Mouse (Mus musculus): ENCODE measurements around the gene Man2b1. TPM values are rescaled to one million over a fixed set of nuclear protein-coding genes. Genes with fewer than 3 reads are reported as not detected.

Gene Man2b1
- 124 TPM for polyA plus RNA-seq (2017; shearing (Covaris generic))

DNA sequence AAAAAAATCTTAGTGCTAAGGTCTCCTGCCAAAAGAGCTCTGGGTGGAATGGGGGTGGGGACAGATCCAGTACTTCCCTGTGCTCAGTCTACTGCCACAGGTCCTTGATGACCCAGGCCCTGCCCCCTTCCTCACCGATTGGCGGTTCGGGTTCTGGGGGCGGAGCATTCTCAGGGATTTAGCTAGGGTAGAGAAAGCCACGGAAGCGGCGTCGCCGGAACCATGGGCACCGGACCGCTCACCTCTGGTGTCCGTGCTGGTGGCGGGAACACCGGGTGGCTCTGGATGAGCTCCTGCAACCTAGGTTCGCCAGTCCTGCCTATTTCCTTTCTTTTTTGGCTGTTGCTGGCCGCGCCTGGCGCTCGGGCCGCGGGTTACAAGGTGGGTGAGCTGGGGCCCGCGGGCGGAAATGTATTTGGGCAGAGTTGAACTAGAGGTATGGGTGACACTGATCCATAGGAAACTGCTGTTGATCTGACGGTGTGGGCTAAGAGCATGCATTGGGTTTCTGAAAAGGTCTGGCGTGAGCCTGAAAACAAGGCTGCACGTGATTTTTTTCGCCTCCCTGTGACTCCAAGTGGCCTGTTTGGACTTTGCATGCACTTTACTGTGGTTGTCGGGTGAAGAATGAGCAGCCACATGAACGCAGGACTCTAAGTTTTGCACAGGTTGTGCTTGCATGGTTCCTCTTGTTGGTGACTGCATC lies at the start of gene Man2b1:
TSS of gene Man2b1 (plus strand) at position 163 of the 706 bp plus-strand sequence.

DNA sequence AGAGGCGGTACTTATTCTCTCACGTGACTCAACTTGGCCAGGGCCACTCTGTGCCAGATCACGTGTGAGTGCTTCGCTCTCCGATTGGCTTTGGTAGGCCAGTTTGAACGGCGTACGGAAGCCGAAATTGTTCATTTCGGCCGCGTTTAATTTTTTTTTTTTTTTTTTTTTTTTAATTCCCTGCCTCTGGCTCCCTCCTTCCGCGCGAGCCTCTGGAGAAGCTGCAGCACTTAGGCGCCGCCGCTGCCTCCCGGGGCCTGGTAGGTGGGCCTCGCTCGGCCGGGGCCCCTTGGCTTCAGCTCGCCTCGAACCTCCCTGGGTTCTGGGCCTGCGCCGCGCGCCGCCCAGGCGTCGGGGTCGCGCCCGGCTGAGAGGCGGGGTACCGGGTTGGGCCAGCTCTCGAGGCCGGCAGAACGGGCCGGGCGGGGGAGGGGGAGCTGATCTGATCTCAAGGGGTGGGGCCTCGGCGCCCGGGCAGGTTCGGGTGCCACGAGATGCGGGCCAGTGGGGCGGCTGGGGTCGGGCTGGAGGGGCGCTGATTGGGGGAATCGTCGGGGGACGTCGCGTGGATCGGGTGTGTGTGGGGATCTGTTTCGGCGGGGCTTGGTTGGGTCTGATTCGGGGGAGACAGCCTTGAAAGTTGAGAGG lies 46.2 kb upstream of the Man2b1 start, which contains the start of gene Tnpo2:
TSS of gene Tnpo2 (plus strand) at position 198 of the 648 bp plus-strand sequence.

DNA sequence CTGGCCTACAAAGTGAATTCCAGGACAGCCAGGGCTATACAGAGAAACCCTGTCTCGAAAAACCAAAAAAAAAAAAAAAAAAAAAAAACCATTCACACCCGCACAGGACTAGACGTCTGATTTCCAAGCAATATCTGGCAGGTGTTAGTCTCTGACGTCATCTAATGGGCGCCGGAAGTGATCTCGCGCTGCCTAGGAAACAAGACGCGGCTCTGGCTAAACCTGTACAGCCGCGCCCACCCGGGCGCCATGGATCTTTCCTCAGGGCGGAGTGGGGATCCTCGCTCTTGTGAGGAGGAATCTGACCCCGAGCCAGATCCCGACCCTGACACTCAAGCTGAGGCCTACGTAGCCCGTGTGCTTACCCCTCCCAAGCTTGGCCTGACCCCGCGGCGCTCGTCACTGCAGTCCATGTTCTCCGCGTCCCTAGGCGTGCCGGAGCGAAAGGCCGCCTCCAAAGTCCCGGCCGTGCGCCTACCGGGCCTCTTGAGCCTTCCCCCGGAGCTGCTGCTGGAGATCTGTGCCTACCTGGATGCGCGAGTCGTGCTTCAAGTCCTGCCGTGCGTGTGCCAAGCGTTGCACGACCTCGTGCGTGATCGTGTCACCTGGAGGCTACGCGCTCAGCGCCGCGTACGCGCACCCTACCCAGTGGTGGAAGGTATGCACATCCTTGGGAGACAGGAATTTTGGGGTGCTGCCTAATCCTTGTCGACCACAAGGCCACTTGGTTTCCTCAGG lies 23.0 kb upstream of the Man2b1 start, which contains the start of gene Fbxw9:
TSS of gene Fbxw9 (plus strand) at position 177 of the 738 bp plus-strand sequence.

DNA sequence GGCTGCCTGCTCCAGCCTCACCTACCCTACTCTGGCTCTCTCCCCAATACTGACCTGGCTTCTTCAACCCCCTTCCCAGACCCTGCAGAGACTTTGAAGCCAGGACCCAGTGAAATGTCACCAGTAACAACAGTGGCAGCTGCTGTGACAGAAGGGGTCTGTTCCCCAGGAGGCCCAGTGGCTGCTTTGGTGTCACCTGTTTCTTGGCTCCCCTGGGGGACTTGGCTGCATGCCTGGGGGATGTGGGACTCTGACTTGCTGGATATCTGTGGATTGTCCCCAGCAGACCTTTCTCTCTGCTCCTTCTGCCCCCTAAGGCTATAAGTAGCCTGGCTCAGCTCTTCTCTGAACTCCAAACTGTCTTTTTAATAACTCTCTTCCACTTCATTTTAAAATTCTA lies 15.1 kb upstream of the Man2b1 start, which contains the start of gene Gm5741:
TSS of gene Gm5741 (minus strand) at position 1 of the 400 bp plus-strand sequence.

DNA sequence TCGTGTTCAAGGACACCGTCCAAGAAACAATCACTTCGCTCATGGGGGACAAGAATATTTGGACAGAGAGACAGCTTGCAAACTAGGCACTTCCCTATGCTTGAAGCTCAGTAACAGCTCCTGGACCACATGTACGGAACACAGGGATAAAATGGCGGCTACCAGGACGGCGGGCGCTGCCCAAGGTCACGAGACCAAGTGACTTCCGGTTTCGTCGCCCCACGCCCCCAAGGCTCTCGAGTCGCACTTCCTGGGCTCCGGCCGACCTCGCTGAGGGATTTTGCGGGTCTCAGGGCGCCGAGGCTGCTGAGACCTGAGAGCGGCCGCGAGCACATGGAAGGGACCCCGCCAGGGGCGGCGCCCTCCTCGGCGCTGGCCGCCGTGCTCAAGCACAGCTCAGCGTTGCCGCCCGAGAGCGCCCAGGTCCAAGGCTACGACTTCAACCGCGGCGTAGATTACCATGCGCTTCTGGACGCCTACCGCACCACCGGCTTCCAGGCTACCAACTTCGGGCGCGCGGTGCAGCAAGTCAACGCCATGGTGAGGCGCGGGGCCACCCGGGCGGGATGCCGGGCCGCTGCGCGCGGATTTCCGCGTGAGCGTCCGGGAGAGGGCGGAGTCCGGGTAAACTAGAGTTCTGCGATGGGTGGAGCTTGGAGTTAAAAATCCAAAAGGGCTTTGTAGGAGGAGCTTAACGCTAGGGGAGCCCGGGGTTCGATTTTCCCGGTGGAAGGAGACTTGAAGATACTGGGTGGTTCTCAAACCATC lies 11.4 kb upstream of the Man2b1 start, which contains the start of gene Dhps:
TSS of gene Dhps (plus strand) at position 244 of the 768 bp plus-strand sequence.

DNA sequence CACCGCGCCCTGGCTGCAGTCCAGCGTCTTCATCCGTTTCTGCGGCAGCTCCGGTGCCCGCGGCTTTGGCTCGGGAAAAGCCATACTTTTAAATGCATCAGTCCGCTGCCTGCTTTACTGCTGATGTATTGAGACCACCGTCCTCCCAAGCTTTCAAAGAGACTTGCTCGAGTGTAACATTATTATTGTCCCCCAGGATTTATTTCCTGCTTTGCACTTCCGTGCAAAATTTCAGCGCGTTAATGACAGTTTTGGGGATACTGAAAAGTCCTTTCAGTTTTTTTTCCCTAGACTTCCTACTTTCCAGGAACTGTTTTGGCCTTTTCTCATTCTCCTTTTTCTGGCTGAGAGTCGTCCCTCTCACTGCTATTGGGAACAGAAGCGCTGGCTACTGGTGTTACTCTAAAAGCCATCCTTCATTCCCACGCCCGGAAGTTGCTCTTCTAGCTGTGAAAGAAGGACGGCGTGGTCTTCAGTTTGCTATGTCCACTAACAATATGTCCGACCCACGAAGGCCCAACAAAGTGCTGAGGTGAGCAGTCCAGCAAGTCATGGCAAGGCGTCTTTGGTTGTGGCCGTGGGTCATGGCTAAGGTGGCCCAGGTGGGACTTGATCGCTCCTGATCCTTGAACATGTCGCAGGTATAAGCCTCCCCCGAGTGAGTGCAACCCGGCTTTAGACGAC lies 2.4 kb upstream of the Man2b1 start, which contains the start of gene Wdr83os:
TSS of gene Wdr83os (plus strand) at position 209 of the 684 bp plus-strand sequence.

DNA sequence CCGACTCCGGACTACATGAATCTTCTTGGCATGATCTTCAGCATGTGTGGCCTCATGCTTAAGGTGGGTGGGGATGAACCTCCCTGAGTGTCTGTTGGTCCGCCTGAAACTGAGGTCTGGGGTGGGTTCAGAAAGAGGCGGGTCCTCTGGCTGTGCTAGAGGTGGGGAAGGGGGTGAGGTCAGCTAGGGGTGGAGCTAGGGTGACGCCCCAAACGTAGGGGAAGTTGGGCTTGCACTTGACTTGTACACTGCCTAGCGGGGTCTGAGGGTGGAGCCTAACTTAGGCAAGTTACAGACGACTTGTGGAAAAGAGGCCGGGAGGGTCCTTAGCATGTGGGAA lies 1.9 kb upstream of the Man2b1 start, which contains the start of gene Wdr83:
TSS of gene Wdr83 (minus strand) at position 91 of the 340 bp plus-strand sequence.

DNA sequence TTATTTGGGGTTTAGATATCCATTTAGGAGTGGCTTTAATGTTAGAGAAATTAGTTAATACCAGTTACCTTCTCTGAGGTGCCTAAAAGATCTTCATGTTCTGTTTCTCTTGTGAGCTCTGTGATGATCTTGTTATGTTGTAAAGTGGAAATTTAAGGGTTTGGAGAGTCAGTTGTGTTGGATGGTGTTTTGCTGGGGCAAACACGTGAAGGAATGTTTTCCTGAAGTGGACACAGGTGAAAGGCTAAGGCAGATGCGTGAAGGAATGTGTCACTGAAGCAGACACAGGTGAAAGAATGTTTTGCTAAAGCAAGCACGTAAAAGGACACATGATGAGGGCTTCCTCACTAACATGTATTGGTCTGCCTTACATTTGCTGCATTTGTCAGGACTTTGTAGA lies 39.9 kb downstream of the Man2b1 start, which contains the start of gene Zfp791:
TSS of gene Zfp791 (minus strand) at position 101 of the 400 bp plus-strand sequence.

Other genes starting within 250 kb of the Man2b1 start
- 212 TPM for gene Rad23a, start 242.6 kb upstream of the Man2b1 start, polyA plus RNA-seq (2017; shearing (Covaris generic))
- 491 TPM for gene Calr, start 236.3 kb upstream of the Man2b1 start, polyA plus RNA-seq (2017; shearing (Covaris generic))
- 102 TPM for gene Farsa, start 226.3 kb upstream of the Man2b1 start, polyA plus RNA-seq (2017; shearing (Covaris generic))
- gene Syce2, start 211.2 kb upstream of the Man2b1 start, polyA plus RNA-seq (2017; shearing (Covaris generic)), result 4.5 TPM
- gene Gcdh, start 189.3 kb upstream of the Man2b1 start, polyA plus RNA-seq (2017; shearing (Covaris generic)), result 39.3 TPM
- gene Klf1, start 181.3 kb upstream of the Man2b1 start, polyA plus RNA-seq (2017; shearing (Covaris generic)), result 0.16 TPM
- 14.6 TPM for gene Dnase2a, start 174.7 kb upstream of the Man2b1 start, polyA plus RNA-seq (2017; shearing (Covaris generic))
- 1.2 TPM for gene Mast1, start 145.9 kb upstream of the Man2b1 start, polyA plus RNA-seq (2017; shearing (Covaris generic))
- 0.19 TPM for gene Rtbdn, start 136.3 kb upstream of the Man2b1 start, polyA plus RNA-seq (2017; shearing (Covaris generic))
- gene Gm49661, start 113.8 kb upstream of the Man2b1 start, polyA plus RNA-seq (2017; shearing (Covaris generic)), result not detected
- gene Prdx2, start 113.7 kb upstream of the Man2b1 start, polyA plus RNA-seq (2017; shearing (Covaris generic)), result 181 TPM
- 99.4 TPM for gene Rnaseh2a, start 113.5 kb upstream of the Man2b1 start, polyA plus RNA-seq (2017; shearing (Covaris generic))
- 673 TPM for gene Junb, start 104.6 kb upstream of the Man2b1 start, polyA plus RNA-seq (2017; shearing (Covaris generic))
- 10.7 TPM for gene Hook2, start 92.7 kb upstream of the Man2b1 start, polyA plus RNA-seq (2017; shearing (Covaris generic))
- not detected for gene Best2, start 68.7 kb upstream of the Man2b1 start, polyA plus RNA-seq (2017; shearing (Covaris generic))
- gene Asna1, start 58.0 kb upstream of the Man2b1 start, polyA plus RNA-seq (2017; shearing (Covaris generic)), result 52.2 TPM
- 206 TPM for gene Trir, start 56.4 kb upstream of the Man2b1 start, polyA plus RNA-seq (2017; shearing (Covaris generic))
- 34.3 TPM for gene Tnpo2, start 46.4 kb upstream of the Man2b1 start, polyA plus RNA-seq (2017; shearing (Covaris generic))
- 6.5 TPM for gene Fbxw9, start 23.2 kb upstream of the Man2b1 start, polyA plus RNA-seq (2017; shearing (Covaris generic))
- gene Gm5741, start 15.3 kb upstream of the Man2b1 start, polyA plus RNA-seq (2017; shearing (Covaris generic)), result 0.81 TPM
- gene Dhps, start 11.5 kb upstream of the Man2b1 start, polyA plus RNA-seq (2017; shearing (Covaris generic)), result 92.5 TPM
- gene Wdr83os, start 2.5 kb upstream of the Man2b1 start, polyA plus RNA-seq (2017; shearing (Covaris generic)), result 173 TPM
- gene Wdr83, start 2.0 kb upstream of the Man2b1 start, polyA plus RNA-seq (2017; shearing (Covaris generic)), result 42.2 TPM
- gene Zfp791, start 39.8 kb downstream of the Man2b1 start, polyA plus RNA-seq (2017; shearing (Covaris generic)), result not detected
- gene Cks1brt, start 68.7 kb downstream of the Man2b1 start, polyA plus RNA-seq (2017; shearing (Covaris generic)), result 0.13 TPM
- not detected for gene Olfr371, start 142.7 kb downstream of the Man2b1 start, polyA plus RNA-seq (2017; shearing (Covaris generic))
- gene Orc6, start 216.4 kb downstream of the Man2b1 start, polyA plus RNA-seq (2017; shearing (Covaris generic)), result 24.0 TPM
- gene Vps35, start 216.5 kb downstream of the Man2b1 start, polyA plus RNA-seq (2017; shearing (Covaris generic)), result 101 TPM